Mouse (Mus musculus) layer of hippocampus, postnatal 25 days (tissue): ENCODE data around the gene Cacul1. TPM values are rescaled to one million over a fixed set of nuclear protein-coding genes. Genes with fewer than 3 reads are reported as not detected.
A peak's percentile ranks its signal among the peaks of the same experiment; 100 is the strongest.

ENCODE experiments used
- DNase-seq, 2 experiments: peaks; one replicate each; pipeline ENCODE4 v3.0.0; 2022; ENCODE audit warnings: mixed read lengths in 2 of 2, low spot score in 1 of 2; ENCODE audit errors: extremely low spot score in 1 of 2
- microRNA-seq, 2 experiments: library from miRNA; unstranded; fragments of <30 nt; microRNA quantifications; one replicate each; pipeline ENCODE4 v1.2.0; 2021
- total RNA-seq, 2 experiments: library from RNA; stranded (reverse); gene quantifications; 2 replicates each; pipeline ENCODE4 v1.2.3; 2021

Gene Cacul1
- total RNA-seq, 2 experiments from 2014 or later, result 48.0 to 51.6 TPM

DNA sequence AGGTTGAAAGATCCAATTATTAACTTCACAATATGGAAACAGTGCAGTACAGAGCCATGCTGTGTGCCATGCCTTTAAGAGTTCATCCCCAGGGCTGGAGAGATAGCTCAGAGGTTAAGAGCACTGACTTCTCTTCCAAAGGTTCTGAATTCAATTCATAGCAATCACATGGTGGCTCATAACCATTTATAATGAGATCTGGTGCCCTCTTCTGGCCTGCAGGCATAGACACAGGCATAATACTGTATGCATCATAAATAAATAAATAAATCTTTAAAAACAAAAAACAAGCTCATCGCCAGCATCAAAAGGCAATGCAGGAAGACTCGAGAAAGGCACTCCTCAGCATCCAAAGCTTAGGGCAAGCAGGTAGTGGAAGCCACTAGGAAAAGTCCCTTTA, 37.5 kb downstream of the Cacul1 start:
- DNase-seq, result no peak

DNA sequence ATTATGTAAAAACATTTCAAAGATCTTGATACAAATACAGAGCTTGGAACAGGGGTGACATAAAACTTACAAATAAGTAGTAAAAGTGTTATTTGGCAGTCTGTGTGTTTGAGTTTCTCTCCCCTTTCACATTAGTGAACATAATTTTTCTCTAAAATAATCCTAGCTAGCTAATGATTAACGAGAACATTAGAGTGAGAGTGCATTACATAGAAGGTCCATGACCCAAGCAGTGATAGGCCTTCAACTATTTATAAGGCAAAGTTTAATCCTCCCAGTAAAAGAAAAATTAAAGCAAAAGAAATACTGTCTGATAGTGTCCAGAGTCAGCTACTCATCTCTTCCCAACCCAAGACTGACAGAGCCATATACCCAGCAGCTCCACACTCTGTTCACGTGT, 48.9 kb downstream of the Cacul1 start:
- no peak for DNase-seq

DNA sequence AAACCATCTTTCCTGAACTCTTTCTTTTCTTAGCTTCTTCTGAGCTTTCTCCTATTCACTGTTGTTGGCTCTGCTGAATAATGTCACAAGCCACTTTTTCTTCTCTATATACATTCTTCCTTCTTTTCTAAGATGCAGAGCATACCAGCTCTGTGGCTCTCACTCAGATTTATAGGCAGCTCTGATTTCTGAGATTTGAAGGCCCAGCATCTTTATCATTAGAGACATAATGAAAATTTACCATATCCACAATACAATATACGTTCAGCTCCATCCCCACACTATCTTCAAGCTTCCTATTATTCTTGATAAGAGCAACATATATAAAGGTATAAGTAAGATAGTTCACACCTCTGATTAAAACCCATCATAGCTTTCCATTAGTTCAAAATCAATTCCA, 50.7 kb downstream of the Cacul1 start:
- no peak for DNase-seq

DNA sequence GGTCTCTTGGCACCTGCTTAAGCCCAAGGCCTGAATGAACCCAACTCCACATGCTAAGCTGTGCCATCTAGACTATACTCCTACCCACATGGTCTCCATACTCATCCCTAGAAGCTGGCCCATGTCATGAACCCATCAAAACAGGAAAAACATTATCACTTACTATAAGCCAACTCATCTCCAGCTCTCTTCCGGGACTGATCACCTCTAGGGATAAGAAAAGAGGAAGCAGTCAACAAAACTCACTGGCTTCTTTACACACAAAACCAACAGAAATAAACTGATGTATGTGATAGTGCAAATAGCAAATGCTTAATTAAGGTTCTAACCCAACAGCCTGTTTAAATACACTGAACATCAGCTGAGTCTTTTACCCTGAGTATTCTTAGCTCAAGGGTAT, 51.5 kb downstream of the Cacul1 start:
- DNase-seq, result no peak

DNA sequence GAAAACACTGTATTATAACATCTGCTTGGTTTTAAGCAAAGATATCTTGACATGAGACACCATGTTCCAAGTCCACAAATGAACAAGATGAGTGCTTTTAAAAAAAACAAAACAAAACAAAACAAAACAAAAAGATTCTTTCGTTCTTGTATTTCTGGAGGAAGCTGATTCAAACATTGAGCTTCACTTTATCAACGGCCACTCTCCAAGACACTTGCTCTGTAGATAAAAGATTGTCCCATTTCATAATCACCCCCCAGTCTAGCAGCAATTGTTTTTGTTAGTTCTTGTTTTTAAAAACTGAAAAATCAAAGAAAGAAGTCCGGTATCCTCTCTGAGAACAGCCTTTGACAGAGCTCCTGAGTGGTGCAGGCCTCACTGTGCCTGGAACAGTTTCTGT, 52.2 kb downstream of the Cacul1 start:
- DNase-seq, result no peak

DNA sequence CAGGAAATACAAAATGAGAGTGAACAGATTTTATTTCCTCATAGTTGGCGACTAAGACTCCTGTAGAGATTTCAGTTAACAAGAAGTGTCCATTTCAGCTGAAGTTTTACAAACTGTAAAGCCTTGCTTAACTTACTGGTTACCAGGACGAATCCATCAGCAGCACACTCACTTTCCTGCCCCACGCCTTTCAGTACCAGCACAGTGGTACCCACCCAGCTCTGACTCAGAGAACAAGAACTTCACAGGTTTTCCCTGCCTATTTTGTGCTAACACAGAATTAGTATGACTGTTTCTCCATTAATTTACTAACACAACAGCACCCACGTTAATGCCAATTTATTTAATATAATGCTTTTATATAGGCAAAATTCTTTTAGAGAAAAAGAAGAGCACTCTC, 53.9 kb downstream of the Cacul1 start:
- no peak for DNase-seq

DNA sequence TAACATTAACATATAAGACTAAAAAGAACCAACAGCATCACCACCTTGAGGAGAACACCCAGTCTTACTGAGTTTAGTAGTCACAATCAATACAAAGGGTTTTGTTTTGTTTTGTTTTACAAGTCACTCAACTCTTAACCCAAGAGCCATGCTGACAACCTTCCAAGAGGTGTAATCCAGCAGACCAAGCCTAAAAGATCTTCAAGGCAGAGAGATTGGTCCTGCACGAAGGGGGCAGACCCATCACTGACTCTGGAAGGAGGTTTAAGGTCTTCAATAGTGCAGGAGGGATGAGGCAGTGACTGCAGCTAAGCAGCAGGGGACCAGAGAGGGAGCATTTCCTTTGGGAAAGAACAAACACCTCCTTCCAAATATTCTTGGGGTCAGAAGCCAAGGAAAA, 55.7 kb downstream of the Cacul1 start:
- DNase-seq, result no peak

DNA sequence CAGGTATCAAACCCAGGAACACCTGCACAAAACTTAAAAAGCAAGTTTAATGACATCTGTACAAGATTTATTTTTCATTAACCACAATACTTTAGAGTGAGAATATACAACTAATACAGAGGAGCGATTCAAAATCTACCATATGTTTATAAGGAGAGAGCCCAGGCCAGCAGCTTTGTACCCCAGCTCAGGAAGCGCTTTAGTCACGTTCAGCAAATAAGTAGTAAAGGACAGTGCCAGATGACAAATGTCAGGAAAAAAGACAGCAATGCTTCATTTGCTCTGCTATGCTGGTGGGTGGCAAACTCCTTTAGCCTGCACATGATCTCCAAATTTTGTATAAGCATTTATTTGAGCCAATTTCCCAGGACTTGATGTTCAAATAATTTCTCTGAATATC, 56.1 kb downstream of the Cacul1 start:
- no peak for DNase-seq

DNA sequence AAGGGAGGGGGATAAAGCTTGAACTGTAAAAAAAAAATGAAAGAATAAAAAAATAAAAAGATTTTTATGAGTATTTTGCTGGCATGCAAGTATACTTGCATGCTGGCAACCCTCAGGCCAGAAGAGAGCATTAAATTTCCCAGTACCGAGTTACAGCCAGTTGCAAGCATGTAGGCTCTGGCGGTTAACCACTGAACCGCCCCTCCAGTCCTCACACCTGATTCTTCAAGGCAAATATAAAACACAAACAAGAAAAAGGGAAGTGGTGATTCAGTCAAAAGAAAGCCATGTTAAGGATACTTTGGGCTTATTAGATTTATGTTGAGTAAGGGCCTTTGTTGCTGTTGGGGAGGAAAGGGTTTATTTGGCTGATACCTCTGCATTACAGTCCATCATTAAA, 60.7 kb downstream of the Cacul1 start:
- DNase-seq, result no peak

DNA sequence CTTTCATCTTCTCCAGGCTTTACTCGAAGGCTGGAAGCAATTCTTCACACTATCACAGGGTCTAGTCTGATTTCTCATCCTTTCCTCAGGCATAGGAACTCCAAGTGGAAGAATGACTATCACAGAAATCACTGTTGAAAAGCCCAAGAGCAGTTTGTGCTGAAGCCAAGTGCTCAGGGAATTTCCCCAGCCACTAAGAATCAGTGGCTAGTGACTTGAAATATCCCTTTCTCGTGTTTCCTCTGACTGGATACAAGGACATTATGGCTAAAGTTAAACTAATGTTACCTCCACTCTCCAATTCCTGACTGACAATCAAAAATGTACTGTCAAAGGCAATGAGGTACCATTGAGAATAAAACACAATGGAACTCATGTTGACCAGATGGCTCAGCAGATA, 65.8 kb downstream of the Cacul1 start:
- DNase-seq, result no peak

DNA sequence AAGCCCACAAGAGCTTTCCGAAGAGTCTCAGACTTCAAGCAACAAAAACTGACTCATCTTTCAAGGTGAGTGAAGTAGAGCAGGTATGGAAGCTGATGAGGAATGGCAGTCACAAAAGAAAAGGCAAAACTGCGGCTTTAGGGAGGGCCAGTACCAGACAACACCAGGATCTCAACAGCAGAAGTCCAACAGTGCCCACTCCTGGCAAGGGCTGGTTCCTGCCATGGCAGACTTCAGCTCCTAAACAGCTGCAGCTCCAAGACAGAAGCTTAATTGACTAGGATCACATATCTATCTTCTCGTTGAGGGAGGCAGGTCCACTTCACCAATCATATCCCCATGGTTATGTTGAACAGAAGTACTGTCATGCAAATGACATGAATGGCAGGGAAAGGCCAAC, 67.4 kb downstream of the Cacul1 start:
- peak in 1 of 2 experiments; percentile 10 for DNase-seq

DNA sequence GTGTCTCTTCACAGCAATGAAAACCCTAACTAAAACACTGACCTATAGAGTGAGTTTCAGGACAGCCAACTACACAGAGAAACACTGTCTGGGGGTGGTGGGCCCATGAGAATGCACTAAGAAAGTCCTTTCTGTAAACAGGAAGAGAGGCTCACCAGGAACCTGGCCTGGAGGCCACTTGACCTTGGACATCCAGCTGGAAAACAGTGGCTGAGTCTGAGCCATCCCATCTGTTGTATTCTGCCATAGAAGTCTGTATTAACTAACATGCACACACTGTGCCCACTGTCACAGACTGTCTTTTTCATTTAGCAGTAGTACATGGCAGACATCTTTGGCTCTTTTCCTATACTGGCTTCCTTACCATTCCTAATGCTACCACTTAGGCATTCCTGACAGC, 80.6 kb downstream of the Cacul1 start:
- DNase-seq, result no peak

DNA sequence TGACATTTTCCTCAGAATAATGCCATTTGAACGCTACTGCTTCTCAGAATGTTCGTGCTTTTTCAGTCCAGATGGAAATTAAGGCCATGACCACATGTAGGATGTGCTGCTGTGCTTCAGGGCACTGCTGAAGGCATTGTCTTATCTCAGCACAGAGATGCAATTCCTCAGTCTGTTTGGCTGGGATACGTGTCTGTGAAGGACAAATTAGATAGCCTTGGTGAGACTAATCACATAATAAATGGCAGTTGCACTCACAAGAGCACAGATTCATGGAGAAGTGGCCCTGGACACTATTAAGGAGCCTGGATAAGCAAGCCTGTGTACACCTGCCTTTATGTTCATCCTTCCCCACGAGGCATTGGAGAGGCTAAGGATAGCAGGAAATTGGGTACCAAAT, 83.7 kb downstream of the Cacul1 start:
- DNase-seq, result no peak

DNA sequence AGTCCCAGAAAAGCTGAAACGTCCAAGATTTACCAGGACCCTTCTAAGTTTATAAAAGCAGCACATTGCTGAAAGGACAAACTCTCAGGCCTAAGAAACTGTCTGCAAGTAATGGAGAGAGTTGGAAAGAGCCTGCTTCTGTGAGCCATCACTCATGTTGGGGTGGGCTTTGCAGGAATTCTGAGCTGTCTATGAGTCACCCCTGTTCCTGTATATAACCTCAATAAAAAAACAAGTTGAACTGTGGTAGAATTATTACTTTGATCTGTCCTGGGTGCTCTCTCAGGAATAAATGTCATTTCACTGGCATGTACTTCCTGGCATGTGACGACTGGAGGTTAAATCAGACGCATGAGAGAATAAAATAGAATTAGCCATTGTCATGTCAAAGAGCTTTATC, 85.1 kb downstream of the Cacul1 start:
- no peak for DNase-seq

DNA sequence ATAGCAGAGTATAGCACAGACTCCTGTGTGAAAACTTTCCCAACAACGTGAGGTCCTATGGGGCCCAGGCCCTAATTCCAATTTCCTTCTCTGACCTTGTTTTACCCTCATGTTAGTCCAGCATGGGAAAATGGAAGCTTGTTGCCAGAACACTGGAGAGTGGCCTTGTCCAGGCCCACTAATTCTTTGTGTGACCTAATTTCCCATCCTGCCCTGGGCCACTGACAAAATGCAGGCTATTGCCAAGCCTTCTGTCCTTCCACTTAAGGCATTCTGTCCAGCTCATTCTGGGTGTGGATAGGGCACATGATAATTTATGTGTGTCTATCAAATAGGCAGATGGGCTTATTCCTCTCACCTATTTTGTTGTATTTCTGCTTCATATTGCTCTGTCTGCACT, 91.3 kb downstream of the Cacul1 start:
- no peak for DNase-seq

DNA sequence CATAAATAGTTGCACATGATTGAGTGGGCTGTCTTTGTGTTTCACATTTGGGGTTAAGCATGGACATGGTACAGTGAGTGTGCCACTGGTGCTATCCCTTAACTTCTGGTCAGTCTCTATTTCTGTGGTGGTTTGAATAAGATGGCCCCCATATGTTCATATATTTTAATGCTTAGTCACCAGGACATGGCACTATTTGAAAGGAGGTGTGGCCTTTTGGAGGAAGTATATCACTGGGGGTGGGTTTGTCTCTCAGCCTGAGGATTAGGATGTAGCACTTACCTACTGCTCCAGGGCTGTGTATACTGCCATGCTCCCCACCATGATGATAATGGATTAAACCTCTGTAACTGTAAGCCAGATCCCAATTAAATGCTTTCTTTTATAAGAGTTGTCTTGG, 95.6 kb downstream of the Cacul1 start:
- no peak for DNase-seq

DNA sequence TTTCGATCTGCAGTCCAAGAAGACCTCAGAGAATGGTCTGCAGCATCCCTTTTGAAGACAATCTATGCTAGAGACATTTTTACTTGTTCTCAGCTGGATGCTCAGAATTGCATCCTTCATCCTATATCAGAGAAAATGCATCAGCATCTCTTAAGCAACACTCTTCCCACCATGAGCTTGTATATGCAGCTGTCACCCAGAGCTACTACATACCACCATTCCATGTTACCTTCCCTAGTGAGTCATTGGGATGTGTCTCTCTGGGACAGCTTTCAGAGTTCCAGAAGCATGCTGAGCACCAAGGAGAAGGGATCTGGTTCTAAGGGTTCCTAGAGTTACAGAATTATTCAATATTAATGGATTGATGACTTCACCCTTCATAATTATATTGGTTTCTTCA, 102.0 kb downstream of the Cacul1 start:
- no peak for DNase-seq

DNA sequence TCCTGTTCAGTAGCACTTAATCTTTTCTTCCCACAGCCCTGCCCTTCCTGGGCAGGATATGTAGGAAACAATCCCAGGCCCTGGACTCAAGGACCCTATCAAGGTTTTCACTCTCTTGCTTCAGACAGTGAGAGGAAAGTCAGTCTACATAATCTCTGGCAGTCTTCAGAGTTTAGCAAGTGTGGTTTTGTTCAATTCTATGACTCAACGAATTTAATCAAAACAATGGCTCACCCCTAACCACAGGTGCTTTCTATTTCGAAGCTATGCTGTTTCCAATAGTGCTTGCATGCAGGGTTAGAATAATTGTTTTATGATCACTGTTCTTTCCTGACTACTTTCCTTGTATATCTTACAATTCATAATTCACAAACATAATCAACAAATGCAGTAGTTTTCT, 103.0 kb downstream of the Cacul1 start:
- no peak for DNase-seq

Small RNAs within 50 kb of the gene (microRNA-seq; reads per million reads assigned to microRNA genes)
- gene Gm25238, result 0 reads per million in 2 experiments

Other genes starting within 250 kb of the Cacul1 start
- under 1 TPM; 0.23 to 0.27 TPM for gene Prlhr, start 112.7 kb downstream of the Cacul1 start, total RNA-seq
- gene Nanos1, start 175.0 kb upstream of the Cacul1 start, total RNA-seq, result 10 to 100 TPM; 16.8 to 17.4 TPM
- gene Eif3a, start 209.6 kb upstream of the Cacul1 start, total RNA-seq, result 100 to 1,000 TPM in 1 of 2 experiments, 10 to 100 TPM in 1; 88.6 to 103 TPM
- gene Fam45a, start 230.6 kb upstream of the Cacul1 start, total RNA-seq, result 10 to 100 TPM; 40.3 to 47.3 TPM